Mouse (Mus musculus) hindbrain, postnatal 0 days (tissue): ENCODE measurements around the gene Tmem86b. TPM values are rescaled to one million over a fixed set of nuclear protein-coding genes. Genes with fewer than 3 reads are reported as not detected.

Experiments
- ATAC-seq: fragments of 200-750 bp; cut with Nextera tagmentation; 2 replicates; pipeline ENCODE4 v1.8.0; 2017; ENCODE audit warnings: mild to moderate bottlenecking, moderate TSS enrichment, moderate library complexity
- DNase-seq: peaks from one replicate; pipeline ENCODE4 v3.0.0-alpha.2; 2015; ENCODE audit warnings: low spot score
- H3K27ac ChIP-seq: fragments of 300-500 bp; sonication (generic); 2 replicates; pipeline ENCODE4 v1.5.1; 2014; ENCODE audit warnings: mild to moderate bottlenecking
- H3K27me3 ChIP-seq: fragments of 300-500 bp; sonication (generic); 2 replicates; pipeline ENCODE4 v1.6.1; 2014; ENCODE audit warnings: low read length, mixed read lengths; ENCODE audit not compliant: insufficient read depth
- H3K36me3 ChIP-seq: fragments of 300-500 bp; sonication (generic); 2 replicates; pipeline ENCODE4 v1.6.1; 2014; ENCODE audit warnings: low read length, mixed read lengths; ENCODE audit not compliant: insufficient read depth
- H3K4me1 ChIP-seq: fragments of 300-500 bp; sonication (generic); 2 replicates; pipeline ENCODE4 v1.6.1; 2014; ENCODE audit warnings: antibody characterized with exemption, low read length, mixed read lengths; ENCODE audit not compliant: insufficient read depth
- H3K4me2 ChIP-seq: fragments of 300-500 bp; sonication (generic); 2 replicates; pipeline ENCODE4 v1.6.1; 2014; ENCODE audit warnings: low read depth, mild to moderate bottlenecking, low read length, moderate library complexity, mixed read lengths
- H3K4me3 ChIP-seq: fragments of 300-500 bp; sonication (generic); 2 replicates; pipeline ENCODE4 v1.5.1; 2014; ENCODE audit warnings: low read length
- H3K9ac ChIP-seq: fragments of 300-500 bp; sonication (generic); replicated peaks from 2 replicates; pipeline ENCODE4 v1.6.1; 2014; ENCODE audit warnings: mild to moderate bottlenecking, low read length, moderate library complexity, mixed read lengths
- H3K9me3 ChIP-seq: fragments of 300-500 bp; sonication (generic); 2 replicates; pipeline ENCODE4 v1.6.1; 2016; ENCODE audit warnings: low read length, mixed read lengths
- CTCF ChIP-seq: IDR thresholded peaks from 2 replicates; pipeline ENCODE4 v1.5.1; 2016; ENCODE audit warnings: antibody characterized with exemption, control low read depth, low read depth
- WGBS: fragments of 180-500 bp; shearing (Covaris S2); extraction: QIAGEN DNeasy Blood & Tissue Kit; methylation state at CpG from one replicate; pipeline ENCODE4 v1.1.7; 2014; 5-methylcytosine and 5-hydroxymethylcytosine counted together
- polyA plus RNA-seq: library from polyadenylated mRNA; unstranded; fragments of >200 nt; fragmentation: Nextera tagmentation; extraction: Ambion mirVana; gene quantifications from 2 replicates; pipeline ENCODE4 v1.2.1, GENCODE M21; 2015
- total RNA-seq: library from RNA; depleted of rRNA; stranded (reverse); fragments of >200 nt; gene quantifications from 2 replicates; pipeline ENCODE4 v1.2.3, GENCODE M21; 2014

Gene Tmem86b
- total and polyA plus RNA-seq, 2 experiments from 2014 or later = 1.5 to 17.4 TPM

DNA sequence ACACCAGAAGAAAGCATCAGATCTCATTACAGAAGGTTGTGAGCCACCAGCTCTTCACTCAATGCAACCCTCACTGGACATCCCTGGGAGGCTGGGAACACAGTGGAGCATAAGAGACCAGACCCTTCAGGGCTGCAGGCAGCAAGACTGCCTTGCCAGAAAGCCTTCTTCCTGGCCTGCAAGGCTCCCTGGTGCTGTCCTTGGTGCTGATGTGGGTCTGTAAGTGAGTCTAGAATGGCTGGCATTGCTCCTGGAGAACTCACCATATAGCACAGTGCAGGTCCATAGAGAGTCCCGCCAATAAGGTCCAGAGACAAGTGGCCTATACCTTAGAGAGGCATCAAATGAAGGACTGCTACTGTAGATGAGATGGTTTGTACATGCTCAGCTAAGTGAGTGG is 11.2 kb downstream of the Tmem86b start:
- Histone ChIP-seq H3K27me3 (no peaks in the 10 kb centered on the region), H3K27ac (no peak overlapping the region), H3K4me3 (no peak overlapping the region), H3K36me3 (no peaks in the 10 kb centered on the region), H3K4me2 (no peak overlapping the region), H3K9me3 (no peaks in the 10 kb centered on the region), H3K9ac (no peak overlapping the region), H3K4me1 (no peaks in the 10 kb centered on the region)
- DNase-seq = peak; percentile 8
- ATAC-seq = no peak
- 50% methylated on average over 1 of the region's 1 CpGs for WGBS
- no peak for TF ChIP-seq CTCF

- H3K9ac ChIP-seq = no peak overlapping the region
- TF ChIP-seq CTCF = no peak
- ATAC-seq (no peak), DNase-seq (no peak)
- no peak overlapping the region for H3K27ac ChIP-seq
- no peak overlapping the region for H3K4me3 ChIP-seq
- no peaks in the 10 kb centered on the region for H3K27me3 ChIP-seq
- no peaks in the 10 kb centered on the region for H3K4me1 ChIP-seq
- 63% methylated on average over 14 of the region's 14 CpGs for WGBS
- H3K4me2 ChIP-seq = no peak overlapping the region
- no peaks in the 10 kb centered on the region for H3K9me3 ChIP-seq
- no peaks in the 10 kb centered on the region for H3K36me3 ChIP-seq
These were observed 17.4 kb downstream of the Tmem86b start for GRCm38 (mm10) chr7:4613740-4614403.

DNA sequence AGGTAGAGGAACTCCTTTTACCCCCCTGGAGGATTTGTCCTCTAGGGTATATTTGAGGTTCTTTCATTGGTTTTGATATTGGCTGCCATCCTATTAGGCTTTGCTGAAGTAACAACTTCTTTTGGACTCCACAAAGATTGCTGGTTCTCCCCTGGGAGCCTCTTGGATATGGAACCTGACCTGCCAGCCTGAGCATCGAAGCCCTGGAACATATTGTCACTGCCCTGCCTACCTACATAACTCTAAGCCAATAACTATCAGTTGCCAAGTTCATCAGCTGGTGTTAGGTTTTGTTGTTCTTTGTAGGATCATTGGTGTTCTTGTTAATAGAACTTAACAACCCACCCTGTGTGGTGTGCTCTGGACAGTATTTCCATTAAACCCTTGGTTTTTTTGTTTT is 18.3 kb downstream of the Tmem86b start:
- ATAC-seq (no peak), DNase-seq (no peak)
- Histone ChIP-seq H3K4me1 (no peaks in the 10 kb centered on the region), H3K4me3 (no peak overlapping the region), H3K36me3 (no peaks in the 10 kb centered on the region), H3K9me3 (no peaks in the 10 kb centered on the region), H3K27me3 (no peaks in the 10 kb centered on the region), H3K4me2 (no peak overlapping the region), H3K27ac (no peak overlapping the region), H3K9ac (no peak overlapping the region)
- 69% methylated on average over 1 of the region's 1 CpGs for WGBS
- TF ChIP-seq CTCF = no peak

DNA sequence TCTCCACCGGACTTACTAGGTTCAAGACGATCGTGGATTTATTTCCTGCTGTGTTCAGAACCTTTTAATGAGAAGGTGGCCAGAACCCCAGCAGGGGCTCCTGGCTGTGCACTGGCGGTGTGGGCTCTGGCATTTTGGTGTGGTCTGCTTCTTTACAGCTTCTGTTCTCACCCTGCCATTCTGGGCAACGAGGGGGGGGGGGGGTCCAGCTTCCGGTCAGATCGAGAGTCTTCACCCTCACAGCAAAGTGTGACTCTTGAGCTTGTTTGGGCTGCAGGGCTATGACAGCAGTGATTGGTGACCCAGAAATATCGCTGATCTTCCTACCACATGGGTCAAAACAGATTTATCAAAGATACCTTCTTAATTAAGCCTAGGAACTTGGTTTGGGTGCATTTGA is 18.8 kb downstream of the Tmem86b start:
- H3K9ac ChIP-seq = no peak overlapping the region
- H3K4me2 ChIP-seq = no peak overlapping the region
- no peak overlapping the region for H3K27ac ChIP-seq
- no peaks in the 10 kb centered on the region for H3K27me3 ChIP-seq
- TF ChIP-seq CTCF = no peak
- H3K9me3 ChIP-seq = no peaks in the 10 kb centered on the region
- no peaks in the 10 kb centered on the region for H3K36me3 ChIP-seq
- no peaks in the 10 kb centered on the region for H3K4me1 ChIP-seq
- no peak for DNase-seq
- WGBS = 64% methylated on average over 8 of the region's 8 CpGs
- ATAC-seq = no peak
- H3K4me3 ChIP-seq = no peak overlapping the region

DNA sequence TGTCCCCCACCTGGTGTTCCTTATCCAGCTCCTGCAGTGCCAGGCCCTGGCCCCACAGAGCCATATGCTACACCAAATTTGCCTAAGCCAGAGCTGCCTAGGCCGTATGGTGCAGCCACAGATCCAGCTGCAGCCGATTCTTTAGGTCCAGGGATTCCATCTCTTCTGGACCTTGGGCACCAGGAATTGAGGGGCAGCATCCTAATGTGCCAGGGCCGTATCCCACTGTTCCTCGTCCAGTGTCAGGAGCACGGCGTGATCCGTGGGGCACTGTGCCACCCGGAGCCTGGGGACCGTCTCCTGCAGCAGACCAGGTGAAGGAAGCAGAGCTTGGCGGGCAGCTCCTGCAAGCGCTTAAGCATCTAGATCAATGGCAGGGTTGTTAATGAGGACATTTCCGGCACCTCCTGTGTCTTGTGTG is 19.3 kb downstream of the Tmem86b start:
- Histone ChIP-seq H3K9me3 (no peaks in the 10 kb centered on the region), H3K4me3 (no peak overlapping the region), H3K4me1 (no peaks in the 10 kb centered on the region), H3K36me3 (no peaks in the 10 kb centered on the region), H3K27me3 (no peaks in the 10 kb centered on the region), H3K9ac (no peak overlapping the region), H3K27ac (no peak overlapping the region), H3K4me2 (no peak overlapping the region)
- 77% methylated on average over 12 of the region's 12 CpGs for WGBS
- TF ChIP-seq CTCF = no peak
- no peak for DNase-seq
- ATAC-seq = no peak

DNA sequence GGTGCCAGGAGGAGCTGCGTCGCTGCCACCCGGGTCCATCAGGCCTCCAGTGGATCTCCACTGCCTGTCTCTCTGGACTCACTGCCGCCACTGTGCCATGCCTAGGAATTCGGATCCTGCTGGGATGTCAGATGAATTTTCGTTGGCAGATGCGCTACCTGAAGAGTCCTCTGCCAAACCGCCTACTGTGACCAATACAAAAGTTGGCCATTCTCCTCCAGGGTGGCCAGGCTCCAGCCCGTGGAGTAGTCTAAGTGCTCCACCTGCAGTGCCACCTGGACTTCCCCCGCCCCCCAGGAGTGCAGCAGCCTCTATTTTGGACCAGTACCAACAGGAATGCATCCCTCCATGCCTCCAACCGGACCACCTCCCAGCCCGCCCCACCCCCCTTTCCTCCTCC is 19.7 kb downstream of the Tmem86b start:
- Histone ChIP-seq H3K9me3 (no peaks in the 10 kb centered on the region), H3K4me1 (no peaks in the 10 kb centered on the region), H3K27me3 (no peaks in the 10 kb centered on the region), H3K4me3 (no peak overlapping the region), H3K36me3 (no peaks in the 10 kb centered on the region), H3K4me2 (no peak overlapping the region), H3K27ac (no peak overlapping the region), H3K9ac (no peak overlapping the region)
- WGBS = 77% methylated on average over 12 of the region's 12 CpGs
- TF ChIP-seq CTCF = no peak
- ATAC-seq (no peak), DNase-seq (no peak)

DNA sequence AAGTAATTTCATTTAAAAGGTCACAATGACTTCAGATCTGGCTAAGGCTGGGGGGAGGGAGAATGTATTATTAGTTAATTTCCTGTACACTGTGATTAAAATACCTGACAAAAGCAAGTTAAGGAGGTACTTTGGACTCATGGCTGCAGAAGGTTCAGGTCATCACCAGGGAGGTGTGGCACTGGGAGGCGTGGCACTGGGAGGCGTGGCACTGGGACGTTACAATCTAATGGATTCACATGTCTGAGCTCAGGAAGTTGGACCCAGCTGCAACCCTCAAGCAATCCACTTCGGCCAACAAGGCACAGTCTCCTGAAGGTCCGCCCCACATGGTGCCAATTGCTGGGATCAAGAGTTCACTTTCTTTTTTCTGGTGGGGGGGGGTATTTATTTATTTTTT is 23.2 kb downstream of the Tmem86b start:
- ATAC-seq = no peak
- Histone ChIP-seq H3K4me2 (no peak overlapping the region), H3K36me3 (no peaks in the 10 kb centered on the region), H3K27me3 (no peaks in the 10 kb centered on the region), H3K9me3 (no peaks in the 10 kb centered on the region), H3K27ac (no peak overlapping the region), H3K4me1 (no peaks in the 10 kb centered on the region), H3K4me3 (no peak overlapping the region), H3K9ac (no peak overlapping the region)
- DNase-seq = no peak
- no peak for TF ChIP-seq CTCF
- 69% methylated on average over 5 of the region's 5 CpGs for WGBS
